Mouse (Mus musculus): ENCODE data around the gene Ikzf1. TPM values are rescaled to one million over a fixed set of nuclear protein-coding genes. Genes with fewer than 3 reads are reported as not detected.

The Ikzf1 gene
- polyA plus RNA-seq, 1 experiment from 2014 or later: 1.9 TPM

GRCm38 (mm10) chr11:11715963-11716691 lies 31.3 kb downstream of the Ikzf1 start:
- no peaks in the 10 kb centered on the region for H3K9me3 ChIP-seq (ENCODE audit: control insufficient read depth, low read length)
- no peak overlapping the region for H3K4me2 ChIP-seq (ENCODE audit: low read depth, low read length)
- no peaks in the 10 kb centered on the region for H3K4me1 ChIP-seq (ENCODE audit: control insufficient read depth, insufficient read depth, low read length)
- no peak overlapping the region for H3K9ac ChIP-seq (ENCODE audit: low read depth, low read length)
- no peaks in the 10 kb centered on the region for H3K27me3 ChIP-seq (replicated peaks; ENCODE audit: control insufficient read depth, insufficient read depth, low read length)
- H3K27ac ChIP-seq (ENCODE audit: low read length): no peak overlapping the region
- no peaks in the 10 kb centered on the region for H3K36me3 ChIP-seq (ENCODE audit: control insufficient read depth, insufficient read depth, low read length)
- WGBS: 83% methylated on average over 7 of the region's 7 CpGs
- H3K4me3 ChIP-seq (ENCODE audit: low read length): no peak overlapping the region
- ATAC-seq: no peak

- no peaks in the 10 kb centered on the region for H3K27me3 ChIP-seq (replicated peaks; ENCODE audit: control insufficient read depth, insufficient read depth, low read length)
- H3K36me3 ChIP-seq (ENCODE audit: control insufficient read depth, insufficient read depth, low read length): no peaks in the 10 kb centered on the region
- no peak overlapping the region for H3K4me3 ChIP-seq (ENCODE audit: low read length)
- ATAC-seq: no peak
- no peak overlapping the region for H3K4me2 ChIP-seq (ENCODE audit: low read depth, low read length)
- no peak overlapping the region for H3K9ac ChIP-seq (ENCODE audit: low read depth, low read length)
- no peaks in the 10 kb centered on the region for H3K4me1 ChIP-seq (ENCODE audit: control insufficient read depth, insufficient read depth, low read length)
- H3K27ac ChIP-seq (ENCODE audit: low read length): no peak overlapping the region
- 69% methylated on average over 2 of the region's 2 CpGs for WGBS
- H3K9me3 ChIP-seq (ENCODE audit: control insufficient read depth, low read length): no peaks in the 10 kb centered on the region
Observed at GRCm38 (mm10) chr11:11716692-11717037, 31.9 kb downstream of the Ikzf1 start.

DNA sequence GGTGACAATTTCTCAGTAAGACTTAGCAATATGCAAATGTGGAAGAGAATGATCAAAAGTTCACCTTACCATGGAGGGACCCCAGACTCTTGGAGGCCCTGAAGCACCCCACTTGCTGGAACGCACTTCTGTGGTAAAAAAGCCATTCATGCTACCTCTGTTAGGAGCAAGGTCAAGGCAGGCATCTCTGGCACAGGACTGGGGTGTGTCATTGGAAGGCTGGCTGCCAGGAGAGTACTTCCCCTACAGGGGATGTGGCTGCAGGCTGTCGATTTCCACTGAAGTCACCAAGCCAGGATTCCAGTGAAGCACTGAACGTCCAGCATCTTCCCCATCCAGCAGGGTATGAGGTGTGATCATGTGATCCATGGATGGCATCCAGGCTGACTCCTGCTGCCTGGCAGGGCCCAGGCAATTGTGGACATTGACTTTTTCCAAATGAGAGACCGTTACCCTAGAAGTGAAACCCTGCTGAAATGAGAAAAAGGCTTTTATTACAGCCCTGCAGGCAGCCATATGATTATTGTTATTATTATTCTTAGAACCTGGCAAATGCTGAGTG lies 32.9 kb downstream of the Ikzf1 start:
- Histone ChIP-seq H3K36me3 (ENCODE audit: control insufficient read depth, insufficient read depth, low read length) (no peaks in the 10 kb centered on the region), H3K27me3 (replicated peaks; ENCODE audit: control insufficient read depth, insufficient read depth, low read length) (no peaks in the 10 kb centered on the region), H3K4me3 (ENCODE audit: low read length) (no peak overlapping the region), H3K9me3 (ENCODE audit: control insufficient read depth, low read length) (no peaks in the 10 kb centered on the region), H3K9ac (ENCODE audit: low read depth, low read length) (no peak overlapping the region), H3K4me2 (ENCODE audit: low read depth, low read length) (no peak overlapping the region), H3K4me1 (ENCODE audit: control insufficient read depth, insufficient read depth, low read length) (no peaks in the 10 kb centered on the region), H3K27ac (ENCODE audit: low read length) (no peak overlapping the region)
- WGBS: 80% methylated on average over 4 of the region's 4 CpGs
- no peak for ATAC-seq

- no peak overlapping the region for H3K4me2 ChIP-seq (ENCODE audit: low read depth, low read length)
- no peaks in the 10 kb centered on the region for H3K4me1 ChIP-seq (ENCODE audit: control insufficient read depth, insufficient read depth, low read length)
- no peak for ATAC-seq
- no peak overlapping the region for H3K9ac ChIP-seq (ENCODE audit: low read depth, low read length)
- no peaks in the 10 kb centered on the region for H3K27me3 ChIP-seq (replicated peaks; ENCODE audit: control insufficient read depth, insufficient read depth, low read length)
- H3K9me3 ChIP-seq (ENCODE audit: control insufficient read depth, low read length): no peaks in the 10 kb centered on the region
- H3K36me3 ChIP-seq (ENCODE audit: control insufficient read depth, insufficient read depth, low read length): no peaks in the 10 kb centered on the region
- H3K27ac ChIP-seq (ENCODE audit: low read length): no peak overlapping the region
- 75% methylated on average over 5 of the region's 5 CpGs for WGBS
- no peak overlapping the region for H3K4me3 ChIP-seq (ENCODE audit: low read length)
Observed at GRCm38 (mm10) chr11:11719748-11720147, 34.9 kb downstream of the Ikzf1 start.

GRCm38 (mm10) chr11:11725252-11725875 lies 40.6 kb downstream of the Ikzf1 start:
- no peaks in the 10 kb centered on the region for H3K4me1 ChIP-seq (ENCODE audit: control insufficient read depth, insufficient read depth, low read length)
- H3K9me3 ChIP-seq (ENCODE audit: control insufficient read depth, low read length): no peaks in the 10 kb centered on the region
- no peak for ATAC-seq
- H3K27me3 ChIP-seq (replicated peaks; ENCODE audit: control insufficient read depth, insufficient read depth, low read length): no peaks in the 10 kb centered on the region
- H3K9ac ChIP-seq (ENCODE audit: low read depth, low read length): no peak overlapping the region
- no peaks in the 10 kb centered on the region for H3K36me3 ChIP-seq (ENCODE audit: control insufficient read depth, insufficient read depth, low read length)
- no peak overlapping the region for H3K4me2 ChIP-seq (ENCODE audit: low read depth, low read length)
- no peak overlapping the region for H3K27ac ChIP-seq (ENCODE audit: low read length)
- H3K4me3 ChIP-seq (ENCODE audit: low read length): no peak overlapping the region
- 85% methylated on average over 11 of the region's 11 CpGs for WGBS

GRCm38 (mm10) chr11:11725876-11726525 lies 41.2 kb downstream of the Ikzf1 start:
- Histone ChIP-seq H3K27me3 (replicated peaks; ENCODE audit: control insufficient read depth, insufficient read depth, low read length) (no peaks in the 10 kb centered on the region), H3K27ac (ENCODE audit: low read length) (no peak overlapping the region), H3K36me3 (ENCODE audit: control insufficient read depth, insufficient read depth, low read length) (no peaks in the 10 kb centered on the region), H3K4me3 (ENCODE audit: low read length) (no peak overlapping the region), H3K4me1 (ENCODE audit: control insufficient read depth, insufficient read depth, low read length) (no peaks in the 10 kb centered on the region), H3K4me2 (ENCODE audit: low read depth, low read length) (no peak overlapping the region), H3K9ac (ENCODE audit: low read depth, low read length) (no peak overlapping the region), H3K9me3 (ENCODE audit: control insufficient read depth, low read length) (no peaks in the 10 kb centered on the region)
- 81% methylated on average over 5 of the region's 5 CpGs for WGBS
- no peak for ATAC-seq

- no peaks in the 10 kb centered on the region for H3K9me3 ChIP-seq (ENCODE audit: control insufficient read depth, low read length)
- no peaks in the 10 kb centered on the region for H3K36me3 ChIP-seq (ENCODE audit: control insufficient read depth, insufficient read depth, low read length)
- H3K9ac ChIP-seq (ENCODE audit: low read depth, low read length): no peak overlapping the region
- ATAC-seq: no peak
- H3K4me3 ChIP-seq (ENCODE audit: low read length): no peak overlapping the region
- WGBS: 69% methylated on average over 4 of the region's 4 CpGs
- no peak overlapping the region for H3K4me2 ChIP-seq (ENCODE audit: low read depth, low read length)
- H3K4me1 ChIP-seq (ENCODE audit: control insufficient read depth, insufficient read depth, low read length): no peaks in the 10 kb centered on the region
- no peak overlapping the region for H3K27ac ChIP-seq (ENCODE audit: low read length)
- no peaks in the 10 kb centered on the region for H3K27me3 ChIP-seq (replicated peaks; ENCODE audit: control insufficient read depth, insufficient read depth, low read length)
Observed at GRCm38 (mm10) chr11:11726807-11727276, 42.0 kb downstream of the Ikzf1 start.

GRCm38 (mm10) chr11:11727936-11728556 lies 43.2 kb downstream of the Ikzf1 start:
- H3K4me2 ChIP-seq (ENCODE audit: low read depth, low read length): no peak overlapping the region
- no peak overlapping the region for H3K4me3 ChIP-seq (ENCODE audit: low read length)
- no peak for ATAC-seq
- H3K4me1 ChIP-seq (ENCODE audit: control insufficient read depth, insufficient read depth, low read length): no peaks in the 10 kb centered on the region
- H3K27ac ChIP-seq (ENCODE audit: low read length): no peak overlapping the region
- H3K27me3 ChIP-seq (replicated peaks; ENCODE audit: control insufficient read depth, insufficient read depth, low read length): no peaks in the 10 kb centered on the region
- no peaks in the 10 kb centered on the region for H3K36me3 ChIP-seq (ENCODE audit: control insufficient read depth, insufficient read depth, low read length)
- H3K9ac ChIP-seq (ENCODE audit: low read depth, low read length): no peak overlapping the region
- H3K9me3 ChIP-seq (ENCODE audit: control insufficient read depth, low read length): no peaks in the 10 kb centered on the region
- WGBS: 86% methylated on average over 10 of the region's 10 CpGs

DNA sequence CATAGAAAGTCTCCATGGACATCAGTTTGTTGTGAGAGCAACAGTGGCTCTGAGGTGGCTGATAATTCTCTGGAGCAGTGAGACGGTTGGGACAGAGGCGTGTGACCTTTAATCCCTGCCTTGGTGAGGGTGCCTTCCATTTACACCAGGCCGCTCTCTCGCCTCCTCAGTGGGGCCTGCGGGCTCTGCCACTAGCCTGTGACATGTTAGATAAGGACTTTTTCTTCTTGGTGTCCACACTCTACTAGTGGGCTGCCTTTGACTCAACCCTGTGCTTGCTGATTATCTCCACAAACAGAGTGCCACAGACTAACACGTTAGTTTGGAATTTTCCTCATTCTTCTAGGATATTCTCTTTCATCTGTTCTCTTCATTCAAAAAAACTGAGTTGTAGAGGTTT lies 44.4 kb downstream of the Ikzf1 start:
- Histone ChIP-seq H3K4me3 (ENCODE audit: low read length) (no peak overlapping the region), H3K36me3 (ENCODE audit: control insufficient read depth, insufficient read depth, low read length) (no peaks in the 10 kb centered on the region), H3K27me3 (replicated peaks; ENCODE audit: control insufficient read depth, insufficient read depth, low read length) (no peaks in the 10 kb centered on the region), H3K9ac (ENCODE audit: low read depth, low read length) (no peak overlapping the region), H3K27ac (ENCODE audit: low read length) (no peak overlapping the region), H3K4me1 (ENCODE audit: control insufficient read depth, insufficient read depth, low read length) (no peaks in the 10 kb centered on the region), H3K4me2 (ENCODE audit: low read depth, low read length) (no peak overlapping the region), H3K9me3 (ENCODE audit: control insufficient read depth, low read length) (no peaks in the 10 kb centered on the region)
- ATAC-seq: peak; percentile 91
- WGBS: 84% methylated on average over 6 of the region's 6 CpGs

Measured in intestine, embryonic 16.5 days (tissue).